Mouse (Mus musculus): Measurements from ENCODE around the gene P4ha3.
A peak's percentile ranks its signal among the peaks of the same experiment; 100 is the strongest.
"Not testable (repeated sequence)": the region's sequence is repeated elsewhere in the genome, so short reads cannot be mapped to it uniquely, and the experiment has no call there.

Gene P4ha3

DNA sequence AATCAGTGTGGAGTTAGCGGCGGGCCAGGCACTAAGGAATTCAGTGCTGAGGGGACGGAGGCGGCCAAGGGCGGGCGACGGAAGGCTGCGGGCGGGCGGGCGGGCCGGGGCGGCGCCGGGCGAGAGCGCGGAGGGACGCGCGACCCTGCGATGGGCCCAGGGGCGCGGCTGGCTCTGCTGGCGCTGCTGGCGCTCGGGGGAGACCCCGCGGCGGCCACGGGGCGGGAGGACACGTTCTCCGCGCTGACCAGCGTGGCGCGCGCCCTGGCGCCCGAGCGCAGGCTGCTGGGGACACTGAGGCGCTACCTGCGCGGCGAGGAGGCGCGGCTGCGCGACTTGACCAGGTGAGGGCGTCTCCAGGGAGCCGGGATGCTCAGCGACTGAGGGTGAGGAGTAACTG is at the start of gene P4ha3:
Gene P4ha3 (plus strand): TSS at position 138 of the 400 bp plus-strand sequence.
- DNase-seq = peak; percentile 59

DNA sequence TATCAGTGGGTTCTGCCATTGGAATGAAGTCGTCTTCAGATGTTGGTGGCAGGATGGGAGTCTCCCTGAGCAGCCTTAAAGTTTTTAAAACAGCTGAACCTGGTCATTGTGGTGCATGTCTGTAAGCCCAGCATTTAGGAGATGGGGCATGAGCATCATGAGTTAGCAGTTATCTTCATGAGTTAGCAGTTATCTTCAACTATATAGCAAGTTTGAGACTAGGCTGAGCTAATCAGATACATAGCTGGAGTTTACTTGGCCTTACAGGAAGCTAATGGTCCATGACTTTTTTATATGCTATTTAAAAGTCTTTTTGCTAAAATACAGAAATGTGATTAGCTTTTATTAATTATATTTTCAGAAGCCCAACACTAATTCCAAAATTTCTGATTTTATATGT is 47.0 kb upstream of the P4ha3 start:
- no peak for DNase-seq

DNA sequence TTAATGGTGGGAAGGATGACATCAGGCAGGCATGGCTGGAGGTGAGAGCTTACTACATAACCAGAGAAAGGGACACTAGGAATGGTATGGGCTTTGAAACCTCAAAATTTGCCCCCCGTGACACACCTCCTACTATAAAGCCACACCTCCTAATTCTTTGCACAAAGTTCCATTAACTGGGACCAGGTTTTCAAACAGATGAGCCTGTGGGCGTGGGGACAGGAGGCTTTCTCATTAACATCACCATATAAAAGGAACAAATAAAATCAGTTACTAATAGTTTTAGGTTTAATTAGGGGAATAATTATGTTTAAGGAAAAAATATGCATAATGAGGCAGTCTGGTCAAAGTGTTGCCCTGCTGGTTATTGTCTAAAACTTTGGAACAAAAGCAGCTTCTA is 44.7 kb upstream of the P4ha3 start:
- DNase-seq = no peak

DNA sequence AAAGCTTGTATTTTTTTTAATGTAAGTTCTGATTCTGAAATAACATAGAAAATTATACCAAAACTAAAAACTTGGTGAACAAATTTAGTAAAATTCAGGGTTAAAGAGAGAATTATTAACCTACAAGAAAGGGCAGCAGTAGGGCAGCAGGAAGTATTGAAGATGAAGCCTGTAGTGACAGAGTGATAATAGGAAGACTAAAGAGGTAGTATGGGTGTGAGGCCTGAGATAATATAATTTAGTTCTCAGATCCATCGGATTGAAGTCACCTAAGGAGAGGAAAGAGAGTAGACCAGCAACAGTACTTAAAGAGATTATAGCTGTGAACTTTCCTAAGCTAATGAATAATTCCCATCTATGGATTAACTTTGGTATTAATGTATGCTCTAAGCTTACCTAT is 42.3 kb upstream of the P4ha3 start:
- DNase-seq = no peak

DNA sequence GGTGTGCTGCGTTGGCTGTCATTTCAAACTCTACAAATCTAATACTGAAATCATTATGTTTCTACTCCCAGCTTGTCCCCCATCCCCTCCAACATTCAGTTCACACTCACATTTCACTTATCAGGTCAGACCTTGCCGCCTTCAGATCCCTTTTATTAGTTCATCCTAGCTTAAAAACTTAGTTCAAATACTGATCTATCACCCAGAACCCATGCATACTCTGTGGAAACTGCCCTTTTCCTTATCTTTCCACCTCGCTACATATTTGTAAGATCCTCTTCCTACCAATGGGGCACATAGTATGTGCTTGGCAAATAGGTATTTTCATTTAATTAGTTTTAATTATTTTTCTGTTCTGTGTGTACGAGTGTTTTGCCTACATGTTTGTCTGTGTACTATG is 41.1 kb upstream of the P4ha3 start:
- no peak for DNase-seq

DNA sequence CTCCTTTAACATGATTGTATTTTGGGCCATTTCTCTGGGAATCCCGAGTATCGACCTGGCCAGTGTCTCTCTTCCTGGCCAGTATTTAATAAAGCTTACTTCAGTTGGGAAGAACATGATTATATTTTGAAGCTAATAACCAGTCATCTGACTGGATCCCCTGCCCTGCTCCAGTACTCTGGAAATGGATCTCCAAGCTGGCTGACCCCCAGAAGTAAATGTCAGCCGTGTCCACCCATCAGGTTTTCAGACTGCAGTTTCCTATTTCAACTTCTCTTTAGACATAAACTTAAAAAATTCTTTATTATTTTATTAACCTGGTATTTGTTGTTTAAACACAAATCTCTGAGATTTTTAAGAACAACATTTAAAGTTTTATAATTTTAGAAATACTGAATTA is 40.1 kb upstream of the P4ha3 start:
- DNase-seq = no peak

DNA sequence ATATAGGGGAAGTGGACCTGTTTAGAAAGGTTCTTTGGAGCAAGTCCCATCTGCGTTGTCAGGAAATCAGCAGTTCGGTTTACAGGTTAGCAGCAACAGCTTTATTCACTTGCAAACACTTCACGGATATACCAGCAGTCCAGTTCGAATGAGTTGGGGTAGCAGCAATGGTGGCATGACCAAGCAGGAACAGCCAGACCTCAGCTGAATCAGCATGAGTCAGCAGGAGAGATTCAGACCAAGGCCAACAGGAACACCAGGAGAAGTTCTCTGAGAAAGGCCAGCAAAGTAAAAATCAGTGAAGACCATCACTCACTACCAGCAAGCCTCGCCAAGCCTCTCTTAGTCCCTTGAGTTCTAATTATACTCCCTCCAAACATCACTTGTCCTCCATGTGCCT is 34.7 kb upstream of the P4ha3 start:
- no peak for DNase-seq

DNA sequence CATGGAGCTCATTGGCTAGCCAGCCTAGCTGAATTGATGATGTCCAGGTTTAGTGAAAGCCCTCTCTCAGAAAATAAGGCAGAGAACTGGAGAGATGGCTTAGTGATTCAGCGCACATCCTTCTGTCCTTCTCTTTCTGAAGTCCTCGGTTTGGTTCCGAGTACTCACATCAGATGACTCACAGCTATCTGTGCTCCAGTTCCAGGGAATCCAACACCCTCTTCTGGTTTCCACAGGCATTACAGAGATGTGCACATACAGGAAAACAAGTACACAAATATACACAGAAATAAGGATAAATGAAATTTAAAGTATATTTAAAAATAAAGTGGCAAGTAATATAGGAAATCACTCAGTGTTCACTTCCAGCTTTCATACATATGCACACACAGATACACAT is 23.0 kb upstream of the P4ha3 start:
- DNase-seq = no peak

DNA sequence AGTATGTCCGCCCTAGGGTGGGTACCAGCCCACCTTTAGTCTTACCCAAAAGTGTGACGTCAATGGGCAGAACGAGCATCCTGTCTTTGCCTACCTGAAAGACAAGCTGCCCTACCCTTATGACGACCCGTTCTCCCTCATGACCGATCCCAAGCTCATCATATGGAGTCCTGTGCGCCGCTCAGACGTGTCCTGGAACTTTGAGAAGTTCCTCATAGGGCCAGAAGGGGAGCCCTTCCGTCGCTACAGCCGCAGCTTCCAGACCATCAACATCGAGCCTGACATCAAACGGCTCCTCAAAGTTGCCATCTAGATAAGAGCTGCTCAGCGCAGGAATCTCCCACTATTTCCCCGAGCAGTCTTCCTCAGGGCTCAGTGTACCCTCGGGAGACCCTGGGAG is 20.4 kb upstream of the P4ha3 start:
- DNase-seq = not testable (repeated sequence)

DNA sequence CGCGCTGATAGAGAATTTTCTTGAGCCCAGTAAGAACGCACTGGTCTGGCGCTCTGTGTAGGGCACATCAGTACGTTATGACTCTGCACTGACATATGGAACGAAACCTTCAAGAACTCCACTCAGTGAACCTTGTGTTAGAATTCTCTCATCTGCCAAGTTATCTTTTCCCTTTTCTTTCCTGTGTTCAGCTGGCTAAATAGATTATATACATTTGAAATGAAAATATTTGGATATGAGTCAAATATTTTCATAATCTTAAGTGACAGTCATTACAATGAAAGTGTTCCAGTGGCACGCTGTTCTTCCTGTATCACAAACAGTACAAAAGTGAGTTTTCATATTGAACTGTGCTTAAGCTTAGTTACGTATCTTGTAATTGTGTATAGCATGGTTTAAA is 13.0 kb upstream of the P4ha3 start:
- DNase-seq = no peak

DNA sequence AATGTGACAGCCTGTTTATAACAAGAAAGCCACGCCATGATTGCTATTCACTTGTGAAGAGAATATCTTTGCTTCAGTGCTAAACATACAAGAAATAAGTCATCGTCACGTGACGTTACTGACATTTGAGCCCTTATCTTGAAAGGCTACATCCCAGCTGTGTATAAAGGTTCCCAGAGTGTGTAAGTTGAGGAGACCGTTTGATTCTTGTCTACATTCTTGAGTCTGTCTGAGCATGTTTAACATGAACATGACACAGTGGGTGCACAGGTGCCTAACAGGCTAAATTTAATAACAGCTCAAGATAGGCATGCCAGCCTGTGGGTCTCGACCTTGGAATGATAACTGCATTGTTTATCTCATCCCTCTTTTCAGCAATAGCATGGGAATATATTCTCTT is 10.8 kb upstream of the P4ha3 start:
- no peak for DNase-seq

DNA sequence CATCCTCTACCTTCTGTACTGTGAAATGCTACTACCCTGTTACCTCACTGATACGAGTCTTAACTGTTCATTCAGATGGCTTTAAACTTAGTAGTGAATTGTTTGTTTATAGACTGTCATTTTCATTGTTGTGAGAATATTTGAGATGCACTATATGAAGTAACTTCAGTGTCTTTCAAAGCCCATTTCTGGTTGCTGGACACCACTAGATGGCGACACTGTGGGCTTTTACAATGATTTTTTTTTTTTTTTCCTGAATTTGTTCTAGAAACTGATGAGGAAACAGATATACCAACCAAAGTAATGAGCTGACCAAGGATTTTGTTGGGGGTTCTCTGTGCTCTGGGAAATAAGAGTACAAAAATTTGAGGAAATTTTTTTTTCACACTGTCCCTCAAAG is 8.9 kb upstream of the P4ha3 start:
- peak; percentile 39 for DNase-seq

DNA sequence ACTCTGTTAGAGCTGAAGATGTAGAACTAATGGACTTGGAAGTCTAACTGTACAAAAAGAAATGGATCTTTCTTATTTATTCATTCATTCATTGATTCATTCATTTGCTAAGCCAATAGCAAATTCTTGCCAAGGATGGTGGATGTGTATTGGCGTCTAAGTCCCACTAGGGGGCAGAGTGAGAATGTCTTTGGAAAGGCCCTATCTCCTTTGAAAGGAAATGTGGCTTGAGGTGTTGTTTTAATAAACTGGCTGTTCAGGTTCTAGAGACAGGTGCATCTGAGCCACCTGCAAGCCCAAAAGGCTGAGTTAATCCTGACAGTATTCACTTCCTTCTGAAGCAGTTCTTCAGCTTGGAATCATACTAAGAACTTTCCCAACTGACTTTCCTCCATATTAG is 5.5 kb upstream of the P4ha3 start:
- peak; percentile 74 for DNase-seq

DNA sequence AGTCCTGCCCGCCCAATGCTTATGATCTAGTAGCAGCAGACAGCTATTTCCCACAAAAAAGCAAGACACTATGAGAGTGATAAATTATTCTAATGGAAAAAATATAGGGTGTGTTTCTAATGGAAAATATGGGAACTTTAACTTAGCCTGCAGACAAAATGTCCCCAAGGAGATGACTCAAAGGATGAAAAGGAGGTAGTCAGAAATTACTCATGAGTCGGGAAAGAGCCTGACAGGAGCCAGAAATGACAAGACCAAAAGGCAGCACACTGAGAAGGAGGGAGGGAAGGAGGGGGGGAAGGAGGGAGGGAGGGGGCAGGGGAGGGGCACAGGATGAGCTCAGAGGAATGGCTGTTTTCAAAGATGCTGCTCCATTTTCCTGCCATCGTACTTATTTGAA is 3.7 kb upstream of the P4ha3 start:
- no peak for DNase-seq

DNA sequence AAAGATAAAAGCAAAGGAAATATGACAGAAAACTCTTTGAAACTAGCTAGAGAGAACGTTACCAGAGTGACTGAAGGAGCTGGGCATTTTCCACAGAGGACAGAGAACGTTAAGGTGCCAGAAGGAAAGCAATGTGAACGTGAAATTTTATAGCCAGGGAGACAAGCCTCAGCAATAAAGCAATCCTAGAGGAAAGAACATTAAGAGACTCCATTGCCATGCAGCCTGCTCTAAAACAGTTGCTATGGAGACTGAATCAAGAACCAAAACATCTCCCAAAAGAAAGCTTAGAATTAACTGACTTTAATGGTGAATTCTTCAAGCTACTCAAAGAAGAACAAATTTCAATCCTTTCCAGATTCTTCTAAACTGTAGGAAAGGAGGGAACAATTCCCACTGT is 2.0 kb upstream of the P4ha3 start:
- DNase-seq = no peak

DNA sequence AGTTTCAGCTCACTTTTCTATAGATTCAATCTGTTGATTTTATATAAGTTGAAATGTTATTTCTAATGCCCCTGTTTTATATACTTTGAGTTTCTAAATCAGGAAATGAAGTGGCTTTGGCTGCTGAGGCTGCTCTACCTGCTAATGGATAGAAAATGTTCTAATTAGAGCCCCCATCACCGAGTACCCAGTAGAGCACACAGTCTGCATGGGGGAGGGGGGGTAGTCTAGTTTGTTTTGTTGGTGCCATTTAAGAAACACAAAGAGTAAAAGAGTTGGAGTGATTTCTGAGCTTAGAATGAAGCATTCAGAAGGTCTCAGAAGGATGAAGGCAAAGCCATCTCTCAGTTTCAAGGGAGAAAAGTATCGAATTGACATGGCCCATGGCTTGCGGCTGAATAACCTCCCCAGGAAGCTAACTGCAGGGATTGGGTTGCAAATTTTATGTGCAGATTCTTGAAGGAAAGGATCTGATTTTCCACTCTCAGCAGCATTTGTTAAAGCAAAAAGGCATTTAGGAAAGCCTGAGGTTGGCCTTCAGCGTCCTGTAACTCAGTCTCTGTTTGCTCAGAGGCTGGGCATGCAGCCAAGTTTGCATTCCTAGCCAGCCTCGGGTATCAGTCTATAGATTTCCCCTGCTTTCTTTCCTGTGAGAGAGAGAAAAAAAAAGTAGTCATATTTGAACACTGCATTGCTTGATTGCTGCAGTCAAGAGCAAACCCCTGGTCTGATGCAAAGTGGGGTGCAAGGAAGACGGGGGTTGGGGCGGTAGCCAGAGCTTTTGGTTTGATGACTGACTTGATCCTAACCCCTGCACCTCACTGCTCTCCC is 2.6 kb downstream of the P4ha3 start:
- peak; percentile 66 for DNase-seq

DNA sequence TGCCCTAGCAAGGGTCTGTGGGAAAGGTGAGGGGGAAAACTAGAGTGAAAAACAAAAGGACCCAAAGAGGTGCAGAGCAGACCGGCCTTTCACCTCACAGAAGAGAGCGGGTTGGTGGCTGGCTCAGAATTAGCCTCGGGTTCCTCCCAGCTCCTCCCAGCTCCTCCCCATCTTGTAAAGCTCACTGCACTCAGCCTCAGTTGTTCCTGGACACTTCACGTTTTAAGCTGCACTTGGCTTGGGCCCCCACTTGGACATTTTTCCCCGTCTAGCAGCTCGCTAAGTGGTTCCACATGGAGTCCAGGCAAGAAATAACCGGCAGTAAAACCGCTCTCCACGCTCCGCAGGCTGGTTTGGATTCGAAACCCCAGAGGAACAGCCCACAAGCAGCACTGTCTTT is 3.3 kb downstream of the P4ha3 start:
- DNase-seq = no peak

DNA sequence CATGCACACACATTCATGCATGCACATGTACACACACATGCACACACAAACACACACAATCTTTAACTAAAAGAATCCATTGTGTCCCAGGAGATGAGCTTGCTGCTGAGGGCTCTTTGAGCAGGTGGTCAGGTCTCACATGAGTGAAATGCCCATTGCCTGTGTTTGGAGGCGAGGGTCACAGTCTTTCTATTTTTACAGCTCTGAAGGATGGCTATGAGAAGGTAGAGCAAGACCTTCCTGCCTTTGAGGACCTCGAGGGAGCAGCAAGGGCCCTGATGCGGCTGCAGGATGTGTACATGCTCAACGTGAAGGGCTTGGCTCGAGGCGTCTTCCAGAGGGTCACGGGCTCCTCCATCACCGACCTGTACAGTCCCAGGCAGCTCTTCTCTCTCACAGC is 8.2 kb downstream of the P4ha3 start:
- no peak for DNase-seq

DNA sequence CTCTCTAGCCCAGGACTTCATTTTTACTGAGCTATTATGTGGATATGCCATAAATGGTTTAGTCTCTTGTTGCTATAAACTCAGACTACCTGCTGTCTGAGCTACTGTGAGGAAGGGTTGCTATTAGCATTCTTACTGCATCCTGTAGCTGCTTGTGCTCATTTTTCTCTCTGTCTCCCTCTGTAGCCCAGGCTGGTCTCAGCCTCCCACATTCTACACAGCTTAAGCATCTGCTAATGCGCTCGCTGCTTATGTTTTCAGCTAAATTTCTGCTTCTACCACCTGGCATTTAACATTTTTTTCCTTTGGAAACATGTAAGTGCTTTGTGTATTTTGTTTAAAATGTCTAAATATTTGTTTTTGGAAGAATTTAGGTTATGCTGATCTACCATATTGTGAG is 10.4 kb downstream of the P4ha3 start:
- no peak for DNase-seq

DNA sequence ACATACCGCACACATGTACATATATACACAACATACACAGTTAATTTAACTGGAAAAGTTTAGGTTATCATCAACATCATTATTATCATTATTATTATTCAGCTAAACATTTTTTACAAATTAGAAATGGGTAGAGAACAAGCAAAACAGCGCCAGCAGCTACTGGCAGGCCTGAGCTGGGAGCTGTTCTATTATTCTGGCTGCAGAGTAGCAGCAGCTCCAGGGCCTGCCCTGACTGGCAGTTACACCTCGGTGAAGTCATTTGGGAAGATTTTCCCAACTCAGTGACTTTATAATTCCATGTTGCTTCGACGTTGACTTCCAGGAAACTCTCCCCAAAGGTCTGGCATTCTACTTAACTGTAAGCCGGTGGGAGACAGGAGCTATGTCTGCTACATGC is 11.4 kb downstream of the P4ha3 start:
- DNase-seq = no peak

DNA sequence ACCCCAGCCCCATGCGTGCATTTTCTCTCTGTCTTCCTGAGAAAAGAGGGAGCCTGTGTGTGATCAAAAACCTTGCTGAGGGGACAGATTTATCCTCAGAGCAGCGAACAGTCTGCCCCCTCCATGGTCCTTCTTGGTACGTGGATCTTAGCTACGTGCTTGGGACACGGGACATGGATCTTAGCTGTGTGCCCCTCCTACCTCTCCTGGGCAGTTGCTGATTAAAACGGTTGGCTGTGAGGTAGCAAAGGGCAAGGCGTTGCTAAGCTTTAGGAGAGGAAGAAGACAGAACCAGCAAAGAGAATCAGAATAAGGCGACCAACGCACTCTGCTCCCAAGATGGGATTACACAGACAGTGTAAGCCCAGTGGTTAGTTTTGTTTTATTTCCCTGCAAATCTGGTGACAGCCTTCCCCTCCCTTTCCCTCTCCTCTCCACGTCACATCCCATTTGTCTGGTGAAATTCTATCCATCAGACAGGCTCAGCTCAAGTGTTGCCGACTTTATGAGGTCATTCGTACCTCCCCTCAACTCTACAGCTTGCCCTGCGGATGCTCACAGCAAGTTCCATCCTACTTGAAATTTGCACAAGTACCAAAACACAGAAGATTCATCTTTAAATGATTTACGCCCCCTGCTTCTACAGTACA is 13.7 kb downstream of the P4ha3 start:
- no peak for DNase-seq

DNA sequence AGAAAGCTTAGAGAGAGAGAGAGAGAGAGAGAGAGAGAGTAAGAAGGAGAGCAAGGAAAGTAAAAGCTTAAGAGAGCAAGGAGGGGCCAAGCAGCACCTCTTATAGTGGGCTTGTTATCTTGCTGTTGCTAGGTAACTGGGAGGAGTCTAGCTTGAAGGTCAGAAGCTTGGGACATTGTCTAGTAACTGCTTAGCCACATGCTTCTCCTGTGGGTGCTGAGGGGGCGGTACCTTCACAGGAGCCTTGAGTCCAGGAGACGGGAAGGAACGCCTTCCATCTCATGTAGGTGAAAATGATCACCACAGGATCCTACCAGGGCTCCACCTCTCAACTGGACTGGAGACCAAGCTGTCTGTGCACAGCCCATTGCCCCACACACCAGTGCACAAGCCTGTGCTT is 16.1 kb downstream of the P4ha3 start:
- no peak for DNase-seq

DNA sequence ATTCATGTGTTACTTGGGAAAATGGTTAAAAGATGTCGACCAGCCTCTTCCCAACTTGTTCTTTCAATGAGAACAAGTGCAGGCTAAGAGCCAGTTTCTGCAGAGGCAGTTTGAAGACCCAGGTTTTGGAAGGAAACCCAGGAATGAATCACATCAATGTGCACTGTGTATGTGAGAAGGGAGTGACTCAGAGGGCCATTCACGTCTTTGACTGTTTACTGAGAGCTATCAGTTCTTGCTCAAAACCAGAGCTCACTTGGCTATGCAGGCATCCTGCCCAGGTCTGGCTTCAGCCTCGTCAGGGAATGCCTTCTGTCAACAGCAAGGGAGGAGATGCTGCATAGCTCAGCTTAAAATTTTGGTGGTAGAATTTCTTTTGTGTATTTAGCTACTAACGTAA is 17.0 kb downstream of the P4ha3 start:
- DNase-seq = no peak

DNA sequence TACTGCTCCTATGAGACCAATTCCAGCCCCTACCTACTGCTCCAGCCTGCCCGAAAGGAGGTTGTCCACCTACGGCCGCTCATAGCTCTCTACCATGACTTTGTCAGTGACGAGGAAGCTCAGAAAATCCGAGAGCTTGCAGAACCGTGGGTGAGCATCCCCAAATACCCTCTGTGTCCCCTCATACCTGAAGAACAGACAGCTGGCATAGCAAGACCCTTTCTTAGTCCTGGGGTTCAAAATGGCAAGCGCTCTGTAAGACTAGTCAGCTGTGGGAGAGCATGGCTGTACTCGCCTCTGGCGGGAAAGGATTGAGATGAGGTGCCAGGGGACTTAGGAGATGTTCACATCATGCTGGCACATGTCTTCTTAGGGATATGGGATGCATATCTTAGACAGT is 20.6 kb downstream of the P4ha3 start:
- DNase-seq = no peak
